Mouse (Mus musculus): ENCODE measurements around the gene Dnah9. TPM values are rescaled to one million over a fixed set of nuclear protein-coding genes. Genes with fewer than 3 reads are reported as not detected.

Gene Dnah9
- polyA plus RNA-seq, 1 experiment from 2014 or later: 1.0 TPM

DNA sequence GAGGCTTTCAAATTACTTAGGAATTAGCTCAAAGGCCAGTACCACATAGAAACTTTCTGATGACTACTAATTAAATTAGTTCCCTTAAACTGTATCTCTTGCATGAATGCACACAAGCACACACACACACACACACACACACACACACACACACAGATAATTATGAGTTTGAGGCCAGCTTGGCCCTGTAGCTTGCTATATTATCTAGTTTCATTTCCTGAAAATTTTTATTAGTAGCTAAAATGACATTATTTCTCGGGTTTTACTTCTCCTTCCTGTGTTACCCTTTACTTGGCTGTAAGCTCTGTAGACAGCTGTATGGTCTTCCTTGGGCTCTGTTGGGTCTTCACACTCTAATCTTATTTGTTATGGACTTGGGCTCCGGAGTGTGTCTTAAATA is 264.4 kb downstream of the Dnah9 start:
- 77% methylated on average over 2 of the region's 2 CpGs for WGBS
- no peaks in the 10 kb centered on the region for H3K27me3 ChIP-seq (replicated peaks; ENCODE audit: control insufficient read depth, insufficient read depth, low read length)
- no peaks in the 10 kb centered on the region for H3K36me3 ChIP-seq (ENCODE audit: control insufficient read depth, insufficient read depth, low read length)
- no peaks in the 10 kb centered on the region for H3K9me3 ChIP-seq (replicated peaks; ENCODE audit: control insufficient read depth, low read length)
- H3K27ac ChIP-seq (ENCODE audit: low read depth, low read length): no peak overlapping the region
- no peaks in the 10 kb centered on the region for H3K4me1 ChIP-seq (ENCODE audit: control insufficient read depth, insufficient read depth, low read length)
- ATAC-seq (no peak), DNase-seq (ENCODE audit: low spot score) (no peak)
- H3K9ac ChIP-seq (ENCODE audit: low read length): no peak overlapping the region
- H3K4me3 ChIP-seq (ENCODE audit: low read depth, low read length): no peak overlapping the region
- no peak overlapping the region for H3K4me2 ChIP-seq (ENCODE audit: low read length)

DNA sequence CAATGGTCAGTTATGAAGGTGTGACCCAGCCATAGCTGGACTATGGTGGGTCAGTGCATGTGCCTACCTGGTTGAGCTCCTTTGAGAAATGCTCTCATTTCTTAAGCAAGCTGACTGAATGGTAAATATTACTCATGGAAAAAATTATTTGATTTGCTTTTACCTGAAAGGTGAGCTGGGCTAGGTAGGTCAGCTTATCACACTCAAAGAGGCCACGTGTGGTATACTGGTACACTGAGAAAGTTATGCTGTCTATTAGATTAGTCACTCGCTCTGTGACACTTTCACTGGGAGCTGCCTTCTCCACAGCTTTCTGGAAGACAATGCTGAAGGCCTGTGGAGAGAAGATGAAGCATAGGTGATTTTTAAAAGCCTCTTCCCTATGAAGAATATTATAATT is 286.9 kb downstream of the Dnah9 start:
- H3K36me3 ChIP-seq (ENCODE audit: control insufficient read depth, insufficient read depth, low read length): no peaks in the 10 kb centered on the region

DNA sequence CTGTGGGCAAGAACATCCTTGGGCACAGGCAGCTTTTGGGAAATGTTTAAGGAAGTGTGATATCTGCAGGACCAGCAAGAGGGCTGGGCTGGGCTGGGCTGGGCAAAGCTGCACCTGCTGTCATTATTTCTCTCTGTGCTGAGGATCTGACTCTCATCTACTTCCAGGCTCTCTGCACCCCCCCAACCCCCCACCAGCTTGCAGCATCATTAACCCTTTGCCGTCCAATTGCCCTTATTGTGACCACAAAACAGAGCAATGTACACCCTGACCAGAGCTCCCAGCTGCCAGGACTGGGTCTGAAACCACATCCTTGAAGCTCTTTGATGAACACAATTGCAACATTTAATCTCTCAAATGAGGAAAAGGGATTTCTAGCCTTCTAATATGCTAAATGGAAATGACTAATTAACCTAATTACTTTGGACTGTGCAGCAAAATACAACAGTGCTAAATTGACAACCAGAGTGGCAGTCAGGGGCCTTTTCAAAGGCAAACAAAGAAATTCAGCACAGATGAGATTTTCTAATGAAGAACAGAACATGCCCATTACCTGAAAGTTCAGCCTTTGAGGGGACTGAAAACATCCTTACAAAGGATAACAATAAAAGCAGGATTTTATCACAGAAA is 291.1 kb downstream of the Dnah9 start:
- peaks cover 15% of the 10 kb centered on the region for H3K4me1 ChIP-seq (ENCODE audit: control insufficient read depth, insufficient read depth, low read length)
- 0% methylated on average over 1 of the region's 1 CpGs for WGBS
- ATAC-seq (peak; percentile 69), DNase-seq (ENCODE audit: low spot score) (peak; percentile 65)
- H3K27me3 ChIP-seq (replicated peaks; ENCODE audit: control insufficient read depth, insufficient read depth, low read length): no peaks in the 10 kb centered on the region
- no peak overlapping the region for H3K4me3 ChIP-seq (ENCODE audit: low read depth, low read length)
- no peaks in the 10 kb centered on the region for H3K9me3 ChIP-seq (replicated peaks; ENCODE audit: control insufficient read depth, low read length)
- H3K9ac ChIP-seq (ENCODE audit: low read length): no peak overlapping the region
- no peak overlapping the region for H3K4me2 ChIP-seq (ENCODE audit: low read length)
- H3K36me3 ChIP-seq (ENCODE audit: control insufficient read depth, insufficient read depth, low read length): no peaks in the 10 kb centered on the region
- H3K27ac ChIP-seq (ENCODE audit: low read depth, low read length): no peak overlapping the region

More for the DNA sequence above, 286.9 kb downstream of the Dnah9 start:
- Histone ChIP-seq H3K9ac (ENCODE audit: low read length) (no peak overlapping the region), H3K27me3 (replicated peaks; ENCODE audit: control insufficient read depth, insufficient read depth, low read length) (no peaks in the 10 kb centered on the region), H3K4me3 (ENCODE audit: low read depth, low read length) (no peak overlapping the region), H3K9me3 (replicated peaks; ENCODE audit: control insufficient read depth, low read length) (no peaks in the 10 kb centered on the region), H3K4me1 (ENCODE audit: control insufficient read depth, insufficient read depth, low read length) (peaks cover 15% of the 10 kb centered on the region), H3K27ac (ENCODE audit: low read depth, low read length) (no peak overlapping the region), H3K4me2 (ENCODE audit: low read length) (no peak overlapping the region)
- 95% methylated on average over 2 of the region's 2 CpGs for WGBS
- DNase-seq (ENCODE audit: low spot score): no peak
- no peak for ATAC-seq

- ATAC-seq (no peak), DNase-seq (ENCODE audit: low spot score) (no peak)
- 38% methylated on average over 4 of the region's 4 CpGs for WGBS
- Histone ChIP-seq H3K4me3 (ENCODE audit: low read depth, low read length) (no peak overlapping the region), H3K36me3 (ENCODE audit: control insufficient read depth, insufficient read depth, low read length) (no peaks in the 10 kb centered on the region), H3K27me3 (replicated peaks; ENCODE audit: control insufficient read depth, insufficient read depth, low read length) (no peaks in the 10 kb centered on the region), H3K4me1 (ENCODE audit: control insufficient read depth, insufficient read depth, low read length) (no peaks in the 10 kb centered on the region), H3K9me3 (replicated peaks; ENCODE audit: control insufficient read depth, low read length) (no peaks in the 10 kb centered on the region), H3K9ac (ENCODE audit: low read length) (no peak overlapping the region), H3K27ac (ENCODE audit: low read depth, low read length) (no peak overlapping the region), H3K4me2 (ENCODE audit: low read length) (no peak overlapping the region)
These were observed 306.9 kb downstream of the Dnah9 start for GRCm38 (mm10) chr11:65861476-65861875.

- Histone ChIP-seq H3K4me3 (ENCODE audit: low read depth, low read length) (no peak overlapping the region), H3K4me1 (ENCODE audit: control insufficient read depth, insufficient read depth, low read length) (no peaks in the 10 kb centered on the region), H3K4me2 (ENCODE audit: low read length) (no peak overlapping the region), H3K27ac (ENCODE audit: low read depth, low read length) (no peak overlapping the region), H3K27me3 (replicated peaks; ENCODE audit: control insufficient read depth, insufficient read depth, low read length) (no peaks in the 10 kb centered on the region), H3K9me3 (replicated peaks; ENCODE audit: control insufficient read depth, low read length) (no peaks in the 10 kb centered on the region), H3K9ac (ENCODE audit: low read length) (no peak overlapping the region), H3K36me3 (ENCODE audit: control insufficient read depth, insufficient read depth, low read length) (no peaks in the 10 kb centered on the region)
- WGBS: 24% methylated on average over 1 of the region's 1 CpGs
- ATAC-seq: no peak
- DNase-seq (ENCODE audit: low spot score): peak; percentile 17
These were observed 316.3 kb downstream of the Dnah9 start for GRCm38 (mm10) chr11:65852066-65852465.

- no peak overlapping the region for H3K4me2 ChIP-seq (ENCODE audit: low read length)
- no peak overlapping the region for H3K27ac ChIP-seq (ENCODE audit: low read depth, low read length)
- DNase-seq (ENCODE audit: low spot score) (no peak), ATAC-seq (no peak)
- no peaks in the 10 kb centered on the region for H3K36me3 ChIP-seq (ENCODE audit: control insufficient read depth, insufficient read depth, low read length)
- no peak overlapping the region for H3K9ac ChIP-seq (ENCODE audit: low read length)
- H3K9me3 ChIP-seq (replicated peaks; ENCODE audit: control insufficient read depth, low read length): no peaks in the 10 kb centered on the region
- no peak overlapping the region for H3K4me3 ChIP-seq (ENCODE audit: low read depth, low read length)
- 85% methylated on average over 5 of the region's 5 CpGs for WGBS
- no peaks in the 10 kb centered on the region for H3K27me3 ChIP-seq (replicated peaks; ENCODE audit: control insufficient read depth, insufficient read depth, low read length)
- no peaks in the 10 kb centered on the region for H3K4me1 ChIP-seq (ENCODE audit: control insufficient read depth, insufficient read depth, low read length)
These were observed 321.9 kb downstream of the Dnah9 start for GRCm38 (mm10) chr11:65846446-65846845.

DNA sequence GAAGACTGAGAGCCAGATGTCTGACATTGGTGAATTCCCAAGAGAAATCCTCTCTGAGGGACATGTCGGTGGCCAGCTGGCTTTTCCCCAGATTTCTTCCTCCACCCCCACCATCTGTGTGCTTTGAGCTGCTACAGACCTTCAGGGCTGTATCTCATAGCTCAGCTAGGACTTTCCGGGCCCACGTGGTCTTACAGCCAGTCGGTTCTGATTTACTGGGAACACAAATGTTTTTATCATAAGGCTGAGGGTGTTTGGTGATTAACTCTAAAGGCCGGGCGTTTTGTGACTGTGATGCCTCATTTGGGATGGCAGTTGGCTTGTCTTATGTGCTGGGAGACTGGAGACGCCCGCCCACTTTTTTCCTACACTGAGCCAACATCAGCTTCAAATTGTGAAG is 329.4 kb downstream of the Dnah9 start:
- Histone ChIP-seq H3K4me3 (ENCODE audit: low read depth, low read length) (no peak overlapping the region), H3K9me3 (replicated peaks; ENCODE audit: control insufficient read depth, low read length) (no peaks in the 10 kb centered on the region), H3K36me3 (ENCODE audit: control insufficient read depth, insufficient read depth, low read length) (no peaks in the 10 kb centered on the region), H3K9ac (ENCODE audit: low read length) (no peak overlapping the region), H3K27me3 (replicated peaks; ENCODE audit: control insufficient read depth, insufficient read depth, low read length) (no peaks in the 10 kb centered on the region), H3K4me2 (ENCODE audit: low read length) (no peak overlapping the region), H3K27ac (ENCODE audit: low read depth, low read length) (no peak overlapping the region; the same call in 1 of the 2 replicates), H3K4me1 (ENCODE audit: control insufficient read depth, insufficient read depth, low read length) (no peaks in the 10 kb centered on the region; the same call in 1 of the 2 replicates)
- WGBS: 73% methylated on average over 8 of the region's 8 CpGs
- DNase-seq (ENCODE audit: low spot score) (peak; percentile 63), ATAC-seq (0 out of 2 replicates have a peak, but pooled peaks have one; percentile 12)

DNA sequence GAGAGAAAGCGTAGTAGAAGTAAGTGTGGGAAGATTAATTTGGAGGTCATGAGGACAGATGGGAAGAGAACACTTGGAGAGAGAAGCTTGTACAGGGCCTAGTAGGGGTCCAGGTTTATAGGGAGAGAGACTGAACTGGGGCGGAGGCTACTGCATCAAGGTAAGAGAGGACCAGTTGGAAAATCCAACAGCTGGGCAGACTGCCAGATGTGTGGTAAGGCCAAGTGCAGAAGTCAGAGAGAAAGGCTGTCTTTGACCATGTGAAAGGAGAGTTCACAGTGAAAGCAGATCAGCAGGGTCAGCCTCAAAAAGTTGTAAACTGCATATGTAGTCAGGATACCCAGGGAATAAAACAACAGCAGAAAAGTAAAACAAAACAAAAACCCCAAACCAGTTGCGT is 343.8 kb downstream of the Dnah9 start:
- Histone ChIP-seq H3K4me1 (ENCODE audit: control insufficient read depth, insufficient read depth, low read length) (no peaks in the 10 kb centered on the region), H3K27ac (ENCODE audit: low read depth, low read length) (no peak overlapping the region), H3K4me2 (ENCODE audit: low read length) (no peak overlapping the region), H3K36me3 (ENCODE audit: control insufficient read depth, insufficient read depth, low read length) (peaks cover 51% of the 10 kb centered on the region), H3K9ac (ENCODE audit: low read length) (no peak overlapping the region), H3K4me3 (ENCODE audit: low read depth, low read length) (no peak overlapping the region), H3K27me3 (replicated peaks; ENCODE audit: control insufficient read depth, insufficient read depth, low read length) (no peaks in the 10 kb centered on the region), H3K9me3 (replicated peaks; ENCODE audit: control insufficient read depth, low read length) (no peaks in the 10 kb centered on the region)
- DNase-seq (ENCODE audit: low spot score): no peak
- WGBS: 90% methylated on average over 3 of the region's 3 CpGs
- ATAC-seq: no peak

DNA sequence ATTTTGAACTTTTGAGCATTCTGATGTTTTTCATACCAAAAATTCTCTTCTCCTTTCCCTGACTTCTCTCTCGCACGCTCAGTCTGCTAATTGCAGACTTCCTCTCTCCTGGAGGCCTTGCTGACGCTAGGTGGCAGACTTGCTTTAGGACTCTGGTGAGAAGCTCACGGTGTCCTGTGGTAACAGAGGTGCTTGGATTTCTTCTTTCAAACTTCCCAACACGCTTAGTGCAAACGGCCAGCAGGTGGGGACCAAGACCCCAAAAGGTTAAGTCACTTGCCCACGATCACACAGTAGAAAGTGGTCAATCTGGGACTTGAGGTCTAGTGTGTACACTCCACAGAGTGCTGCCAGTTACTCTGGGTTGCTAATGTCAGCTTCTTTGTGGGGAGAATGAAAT is 347.5 kb downstream of the Dnah9 start:
- Histone ChIP-seq H3K36me3 (ENCODE audit: control insufficient read depth, insufficient read depth, low read length) (peaks cover 36% of the 10 kb centered on the region), H3K9me3 (replicated peaks; ENCODE audit: control insufficient read depth, low read length) (no peaks in the 10 kb centered on the region), H3K9ac (ENCODE audit: low read length) (no peak overlapping the region), H3K27ac (ENCODE audit: low read depth, low read length) (no peak overlapping the region), H3K4me3 (ENCODE audit: low read depth, low read length) (no peak overlapping the region), H3K4me1 (ENCODE audit: control insufficient read depth, insufficient read depth, low read length) (peaks cover 3% of the 10 kb centered on the region; the same call in 1 of the 2 replicates), H3K4me2 (ENCODE audit: low read length) (no peak overlapping the region), H3K27me3 (replicated peaks; ENCODE audit: control insufficient read depth, insufficient read depth, low read length) (no peaks in the 10 kb centered on the region)
- ATAC-seq (peak; percentile 85), DNase-seq (ENCODE audit: low spot score) (peak; percentile 91)
- 6% methylated on average over 7 of the region's 7 CpGs for WGBS
